Mouse (Mus musculus) neural tube, embryonic 10.5 days (tissue): ENCODE measurements around the gene Stx1b.
"Not testable (repeated sequence)": the region's sequence is repeated elsewhere in the genome, so short reads cannot be mapped to it uniquely, and the experiment has no call there.

Experiments
- DNase-seq: peaks from one replicate; pipeline ENCODE4 v3.0.0-alpha.2; 2017; ENCODE audit warnings: low spot score; ENCODE audit errors: extremely low spot score

Stx1b gene

GRCm38 (mm10) chr7:127824176-127824871 is at the start of gene Stx1b, which contains the start of gene Stx4a:
Gene Stx1b, minus strand, starts transcription at chr7:127824549.
Gene Stx4a, plus strand, starts transcription at chr7:127824294.
- peak; percentile 76 for DNase-seq

GRCm38 (mm10) chr7:127870136-127870821 is 45.9 kb upstream of the Stx1b start:
- no peak for DNase-seq

- DNase-seq, result no peak
Measured at GRCm38 (mm10) chr7:127869149-127869810, 44.9 kb upstream of the Stx1b start.

DNA sequence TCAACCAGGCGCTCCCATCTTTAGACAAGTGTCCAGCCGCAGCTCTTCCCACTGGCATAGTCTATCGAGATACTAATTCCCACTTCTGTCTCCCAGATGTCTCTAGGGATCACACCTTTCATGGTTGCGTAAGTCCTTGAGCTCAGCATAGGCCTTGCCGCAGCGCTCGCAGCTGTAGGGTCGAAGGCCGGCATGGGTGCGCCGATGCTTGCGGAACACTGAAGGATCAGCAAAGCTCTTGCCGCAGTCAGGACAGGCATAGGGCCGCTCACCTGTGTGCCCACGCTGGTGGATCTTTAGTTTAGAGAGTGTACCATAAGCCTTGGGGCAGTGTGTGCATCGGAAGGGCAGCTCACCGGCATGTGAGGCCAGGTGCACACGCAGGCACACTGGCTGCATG is 43.3 kb upstream of the Stx1b start:
- DNase-seq, result no peak

- DNase-seq, result no peak
Measured at GRCm38 (mm10) chr7:127866434-127866833, 42.1 kb upstream of the Stx1b start.

- no peak for DNase-seq
Measured at GRCm38 (mm10) chr7:127858258-127858657, 33.9 kb upstream of the Stx1b start.

DNA sequence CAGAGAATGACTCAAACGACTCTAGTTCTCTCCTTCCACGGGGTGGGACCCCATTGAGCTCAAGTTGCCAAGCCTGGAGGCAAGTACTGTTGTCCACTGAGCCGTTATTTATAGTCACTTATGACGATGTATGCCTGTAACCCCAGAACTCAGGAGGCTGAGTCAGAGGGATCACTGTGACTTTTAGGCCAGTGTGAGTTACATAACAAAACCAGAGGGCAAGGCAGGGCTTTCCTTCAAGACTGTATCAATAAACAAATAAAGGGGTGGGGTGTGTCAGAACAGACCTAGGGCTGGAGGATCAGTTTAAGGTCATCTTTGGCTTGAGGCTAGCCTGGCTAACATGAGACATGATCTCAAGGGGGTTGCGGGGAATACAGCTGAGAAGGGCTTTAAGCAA is 26.6 kb upstream of the Stx1b start:
- DNase-seq, result no peak

- no peak for DNase-seq
Measured at GRCm38 (mm10) chr7:127849973-127850875, 25.9 kb upstream of the Stx1b start.

DNA sequence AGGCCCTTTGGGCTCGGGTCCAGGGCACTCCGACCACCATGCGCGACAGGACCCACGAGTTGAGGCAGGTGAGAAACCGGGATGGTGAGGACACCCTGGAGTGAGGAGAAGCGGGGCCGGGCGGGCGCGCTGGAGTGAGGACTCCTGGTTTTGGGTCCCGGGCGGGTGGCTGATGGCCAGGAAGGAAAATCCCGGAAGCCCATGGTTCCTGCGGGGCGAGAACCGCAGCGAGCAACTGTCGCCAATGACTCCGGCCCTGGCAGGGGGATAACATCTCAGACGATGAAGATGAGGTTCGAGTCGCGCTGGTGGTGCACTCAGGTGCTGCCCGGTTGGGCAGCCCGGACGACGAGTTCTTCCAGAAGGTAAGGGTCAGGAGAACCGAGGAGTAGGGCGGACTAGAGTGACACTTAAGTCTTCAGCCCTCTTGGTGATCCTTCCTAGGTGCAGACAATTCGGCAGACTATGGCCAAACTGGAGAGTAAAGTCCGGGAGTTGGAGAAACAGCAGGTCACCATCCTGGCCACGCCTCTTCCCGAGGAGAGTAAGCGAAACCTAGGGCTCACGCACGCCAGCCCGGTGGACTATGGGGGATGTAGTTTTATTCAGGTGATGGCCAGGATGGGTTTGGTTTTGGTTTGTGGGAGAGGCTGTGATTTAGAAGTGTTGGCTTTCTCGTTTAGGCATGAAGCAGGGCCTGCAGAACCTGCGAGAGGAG is 17.8 kb upstream of the Stx1b start:
- DNase-seq, result peak; percentile 64

DNA sequence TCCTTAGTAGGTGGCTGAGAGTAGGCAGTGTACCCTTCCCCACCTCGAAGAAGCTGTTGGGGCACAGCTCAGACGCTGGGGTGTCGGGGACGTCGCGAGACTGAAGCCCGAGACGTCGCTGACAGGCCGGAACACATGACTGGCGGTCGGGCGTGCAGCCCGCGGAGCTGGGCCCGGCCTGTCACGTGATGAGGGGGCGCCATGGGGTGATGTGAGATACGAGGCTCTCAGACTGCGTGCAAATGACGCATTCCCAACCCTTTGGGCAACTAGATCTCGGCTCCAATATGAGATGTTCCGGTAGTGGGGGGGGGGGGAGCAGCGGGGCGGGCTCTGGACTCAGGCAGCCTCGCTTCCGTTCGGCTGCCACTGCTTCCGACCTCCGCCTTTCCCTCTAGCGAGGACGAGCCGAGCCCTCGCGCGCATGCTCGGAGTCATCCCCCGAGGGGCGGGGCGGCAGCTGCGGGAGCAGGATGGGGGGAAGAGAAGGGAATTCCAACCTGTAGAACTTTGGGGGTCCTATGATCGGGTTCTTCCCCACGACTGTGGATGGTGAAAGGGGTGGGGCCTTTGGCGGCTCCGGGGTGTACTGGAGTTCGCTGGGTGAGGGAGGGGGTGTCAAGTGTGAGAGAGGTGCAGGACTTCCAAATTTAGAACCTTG is 17.1 kb upstream of the Stx1b start:
- DNase-seq, result peak; percentile 90

DNA sequence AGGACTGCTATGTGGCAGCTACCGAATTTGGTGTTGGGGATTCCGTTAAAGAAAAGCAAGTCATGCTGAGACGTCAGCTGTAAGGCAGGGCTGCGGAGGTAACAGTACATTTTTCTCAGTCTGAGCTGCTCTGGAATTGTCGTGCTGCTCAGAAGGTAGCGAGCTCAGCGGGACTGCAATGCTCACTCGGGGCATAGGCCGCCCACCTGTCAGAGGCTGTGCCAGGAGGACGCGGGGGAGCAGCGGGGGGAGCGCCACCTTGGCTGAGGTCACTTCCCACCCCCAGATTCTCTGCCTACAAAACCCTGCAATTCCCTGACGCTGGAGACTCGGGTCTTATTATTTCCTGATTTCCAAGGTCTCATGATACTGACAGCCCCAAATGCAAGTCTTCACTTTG is 16.5 kb upstream of the Stx1b start:
- no peak for DNase-seq

DNA sequence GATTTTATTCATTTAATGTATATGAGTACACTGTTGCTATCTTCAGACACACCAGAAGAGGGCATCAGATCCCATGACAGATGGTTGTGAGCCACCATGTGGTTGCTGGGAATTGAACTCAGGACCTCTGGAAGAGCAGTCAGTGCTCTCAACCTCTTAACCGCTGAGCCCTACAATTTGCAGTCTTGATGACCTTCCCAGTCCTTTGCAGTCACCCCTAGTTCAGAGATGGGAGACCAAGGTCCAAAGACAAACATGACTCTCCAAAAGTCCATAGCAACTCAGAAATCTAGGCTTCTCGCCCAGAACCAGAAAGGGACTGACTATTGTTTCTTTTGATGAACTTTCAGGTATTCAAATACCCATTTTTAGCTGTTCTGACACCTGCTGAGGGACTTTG is 15.7 kb upstream of the Stx1b start:
- not testable (repeated sequence) for DNase-seq

- not testable (repeated sequence) for DNase-seq
Measured at GRCm38 (mm10) chr7:127837878-127838277, 13.5 kb upstream of the Stx1b start.

DNA sequence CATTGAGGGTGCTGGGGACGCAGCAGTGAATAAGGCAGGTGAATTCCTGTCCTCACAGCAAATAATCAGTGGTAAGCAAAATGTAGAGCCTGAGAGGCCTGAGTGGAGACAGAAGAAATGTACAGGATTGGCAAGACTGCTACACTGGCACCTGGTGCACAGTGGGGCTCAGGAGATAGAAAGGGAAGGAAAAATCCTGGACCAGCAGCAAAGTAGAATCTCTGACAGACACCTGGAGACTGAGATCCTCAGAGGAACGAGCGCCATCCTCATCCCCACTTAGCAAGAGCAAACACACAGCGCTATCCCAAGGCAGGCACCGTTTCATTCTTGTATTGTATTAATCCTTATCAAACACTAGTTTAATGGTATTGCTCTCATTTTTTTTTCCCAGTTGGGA is 13.1 kb upstream of the Stx1b start:
- no peak for DNase-seq

DNA sequence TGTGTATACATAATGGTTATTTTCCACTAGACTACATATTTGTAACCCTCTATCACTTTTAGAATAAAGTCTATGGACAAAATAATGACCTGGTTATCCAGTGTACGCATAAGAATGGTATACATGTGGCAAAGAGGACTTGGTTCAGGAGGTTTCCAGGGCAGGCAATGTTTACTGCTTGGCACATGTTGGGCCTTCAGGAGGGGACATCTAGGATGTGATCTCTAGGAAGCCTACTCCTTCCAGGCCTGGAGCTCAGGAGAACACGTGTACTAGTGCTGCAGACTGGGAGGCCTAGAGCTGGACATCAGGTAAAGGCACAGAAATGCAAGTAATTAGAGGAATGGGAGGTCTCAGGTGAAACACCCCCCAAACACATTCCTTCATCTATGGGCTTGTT is 11.2 kb upstream of the Stx1b start:
- DNase-seq, result no peak

DNA sequence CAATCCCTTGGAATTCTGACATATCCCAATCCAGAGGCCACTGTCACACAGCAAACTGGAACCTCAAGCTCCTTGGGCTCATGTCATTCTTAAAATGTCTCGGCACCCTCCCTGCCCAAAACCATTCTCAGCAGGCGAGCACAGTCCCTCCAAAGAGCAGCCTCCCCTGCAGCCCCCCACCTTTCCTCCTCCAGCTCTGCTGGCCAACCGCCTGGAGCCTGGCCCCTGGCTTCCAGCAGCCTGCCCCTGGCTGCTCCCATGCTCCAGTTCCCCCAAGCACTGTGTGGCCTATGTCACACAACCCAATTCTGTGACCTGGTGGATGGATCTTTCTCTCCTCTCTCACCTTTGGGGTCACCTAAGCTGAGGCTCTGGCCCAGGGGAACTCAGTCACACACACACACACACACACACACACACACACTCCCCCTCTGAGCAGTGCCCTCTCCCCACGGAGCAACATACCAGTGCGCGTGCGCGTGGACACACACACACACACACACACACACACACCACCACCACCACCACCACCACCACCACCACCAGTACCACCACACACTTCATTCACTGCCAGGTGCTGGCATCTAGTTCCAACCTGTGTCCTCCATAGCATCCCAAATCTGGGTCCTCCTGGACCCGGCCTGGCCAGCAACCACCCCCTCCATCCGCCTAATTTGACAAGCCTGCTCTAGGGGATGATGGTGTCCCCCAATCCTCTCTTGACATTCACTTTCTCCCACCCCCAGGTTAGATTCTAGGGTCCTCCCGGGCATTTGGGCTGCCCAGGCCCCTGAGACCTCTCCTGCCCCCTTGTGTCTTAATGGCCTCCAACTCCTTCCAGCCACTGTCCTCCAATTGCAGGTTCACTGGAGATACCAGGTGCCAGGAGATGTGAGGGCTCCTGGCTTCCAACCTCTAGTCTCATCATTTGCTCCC is 845 bp downstream of the Stx1b start:
- no peak for DNase-seq

DNA sequence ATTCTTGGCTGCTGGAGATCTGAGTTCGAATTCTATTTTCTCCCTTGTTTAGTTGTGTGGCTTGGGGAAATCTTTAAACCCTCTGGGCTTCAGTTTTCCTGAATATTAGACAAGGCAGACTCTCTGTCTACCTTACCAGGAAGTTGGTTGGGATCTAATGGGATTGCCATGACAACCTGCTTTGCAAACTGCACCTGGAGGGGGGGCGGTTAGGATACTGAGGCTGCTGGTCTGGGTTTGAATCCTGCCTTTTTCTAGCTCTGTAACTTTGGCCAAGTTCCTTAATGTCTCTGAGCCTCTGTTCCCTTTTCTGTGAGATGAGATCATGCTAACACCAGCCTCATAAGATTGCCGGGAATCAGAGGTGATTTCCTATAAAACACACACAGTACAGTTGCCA is 1.9 kb downstream of the Stx1b start:
- no peak for DNase-seq

DNA sequence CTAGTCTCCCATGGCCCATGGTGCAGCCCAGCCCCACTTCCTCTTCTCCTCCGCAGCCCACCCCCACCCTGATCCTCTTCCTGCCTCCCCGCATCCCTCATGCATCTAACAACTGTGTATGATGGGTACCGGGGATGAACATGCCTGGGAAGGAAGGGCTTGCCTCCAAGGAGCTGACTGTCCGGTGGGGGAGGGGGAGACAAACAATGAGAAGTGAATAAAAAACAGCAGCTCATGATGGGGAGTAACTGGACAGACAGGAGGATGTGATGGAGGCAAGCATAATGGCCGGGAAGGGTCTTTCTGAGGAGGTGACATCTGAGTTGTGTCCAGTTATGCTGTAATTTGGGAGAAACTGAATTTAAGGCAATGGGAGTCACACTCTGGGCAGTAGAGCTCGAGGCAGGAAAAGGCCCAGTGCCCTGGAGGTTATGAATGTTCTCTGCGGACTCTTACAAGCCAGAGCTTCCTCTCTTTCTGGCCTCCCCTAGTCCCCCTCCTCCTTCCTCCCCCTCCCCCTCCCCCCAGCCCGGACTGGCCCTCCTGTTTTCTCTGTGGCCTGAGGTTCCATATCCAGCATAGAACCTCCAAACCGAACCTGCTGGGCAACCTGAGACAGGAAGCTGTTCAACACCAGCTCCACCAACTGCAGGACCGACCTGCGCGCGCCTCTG is 3.4 kb downstream of the Stx1b start:
- DNase-seq, result no peak

DNA sequence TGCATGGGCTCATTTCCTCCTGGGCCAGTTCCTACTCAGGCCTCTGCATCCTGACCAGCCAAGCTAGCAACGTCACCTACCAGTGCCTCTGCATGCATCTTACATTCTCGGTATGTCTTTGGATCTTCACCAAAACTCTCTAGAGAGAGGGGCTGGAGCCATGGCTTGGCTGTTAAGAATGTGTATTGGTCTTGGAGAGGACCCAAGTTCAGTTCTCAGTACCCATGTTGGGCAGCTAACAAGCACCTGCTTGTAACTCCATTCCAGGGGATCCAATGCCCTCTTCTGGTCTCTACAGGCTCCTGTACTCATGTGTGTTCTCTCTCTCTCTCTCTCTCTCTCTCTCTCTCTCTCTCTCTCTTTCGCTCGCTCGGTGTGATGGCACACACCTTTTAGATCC is 6.6 kb downstream of the Stx1b start:
- DNase-seq, result no peak
